Mouse (Mus musculus) embryonic fibroblast, embryonic 13.5 days (primary cell): ENCODE data around the gene Mcm10.

Experiments
- CTCF ChIP-seq: IDR thresholded peaks from 2 replicates; pipeline ENCODE4 v1.5.1; 2011; ENCODE audit warnings: mild to moderate bottlenecking, control low read depth, low read length, moderate library complexity, borderline replicate concordance; ENCODE audit not compliant: insufficient read depth
- POLR2A ChIP-seq: IDR thresholded peaks from 2 replicates; pipeline ENCODE4 v1.6.1; 2011; ENCODE audit warnings: low read depth, mild to moderate bottlenecking, control low read depth, low read length, moderate library complexity

DNA sequence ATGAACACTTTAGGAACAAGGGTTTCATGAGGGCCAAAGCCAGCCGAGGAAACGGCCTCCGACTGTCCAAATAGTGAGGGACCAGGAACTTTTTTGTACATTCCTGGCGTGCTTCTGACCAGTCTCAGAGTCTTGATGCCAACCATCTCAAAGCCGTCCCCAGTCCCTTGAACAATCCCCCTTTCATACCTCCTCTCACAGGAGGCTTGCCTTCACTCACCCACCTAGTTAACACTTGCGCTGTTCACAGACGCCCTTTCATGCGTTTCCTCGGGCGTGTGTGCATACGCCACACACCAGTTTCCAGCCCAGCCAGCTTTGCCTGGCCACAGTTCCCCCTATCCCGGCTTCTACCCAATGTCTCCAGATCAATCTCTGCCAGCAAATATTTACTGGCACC is 54.6 kb downstream of the Mcm10 start:
- TF ChIP-seq POLR2A, result no peak
- no peak for TF ChIP-seq CTCF
